Mouse (Mus musculus): ENCODE data around the gene BC048679. TPM values are rescaled to one million over a fixed set of nuclear protein-coding genes. Genes with fewer than 3 reads are reported as not detected.

BC048679 gene
- not detected in 2 replicates for total RNA-seq (2014; rRNA removed)
- not detected in 2 replicates for polyA plus RNA-seq (2015; fragmentation: Nextera tagmentation; extraction: Ambion mirVana)

DNA sequence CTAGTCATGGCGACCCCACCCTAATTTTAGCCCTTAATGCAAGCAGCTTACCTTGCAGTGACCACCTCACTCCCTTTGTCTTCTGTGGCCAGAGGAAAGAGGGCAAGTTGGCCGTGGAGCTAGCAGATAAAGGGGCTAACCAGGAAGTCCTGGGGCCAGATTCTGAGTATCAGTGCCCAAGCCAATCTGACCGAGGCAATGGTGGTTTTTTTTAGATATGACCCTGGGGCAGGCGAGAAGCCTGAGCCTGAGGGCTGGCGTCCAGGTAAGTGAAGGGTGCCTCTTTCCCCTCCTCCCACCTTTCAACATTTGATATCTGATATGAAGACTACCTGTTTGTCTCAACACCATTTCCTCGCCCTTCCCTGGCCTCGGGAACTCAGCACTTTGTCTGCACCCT, at the start of gene BC048679:
TSS of gene BC048679 (minus strand) at position 101 of the 400 bp plus-strand sequence.
- peaks cover 3% of the 10 kb centered on the region; the same call in 1 of the 2 replicates for H3K4me1 ChIP-seq (ENCODE audit: insufficient read depth, low read length)
- no peaks in the 10 kb centered on the region for H3K36me3 ChIP-seq (ENCODE audit: insufficient read depth, low read length)
- H3K27me3 ChIP-seq (ENCODE audit: insufficient read depth, low read length), result no peaks in the 10 kb centered on the region
- H3K9me3 ChIP-seq (ENCODE audit: low read length), result no peaks in the 10 kb centered on the region
- 74% methylated on average over 7 of the region's 7 CpGs for WGBS
- DNase-seq (ENCODE audit: low spot score) (no peak), ATAC-seq (ENCODE audit: low FRiP score) (no peak)
- H3K9ac ChIP-seq (replicated peaks; ENCODE audit: low read length, poor library complexity, severe bottlenecking), result no peak within 1 kb of the TSS
- no peak within 1 kb of the TSS for H3K27ac ChIP-seq (ENCODE audit: low read depth, low read length)
- no peak within 1 kb of the TSS for H3K4me2 ChIP-seq (ENCODE audit: low read depth, low read length, poor library complexity, severe bottlenecking)
- no peak for TF ChIP-seq CTCF (IDR thresholded peaks at IDR 0.05)
- no peak within 1 kb of the TSS for H3K4me3 ChIP-seq (ENCODE audit: low read depth, low read length)

DNA sequence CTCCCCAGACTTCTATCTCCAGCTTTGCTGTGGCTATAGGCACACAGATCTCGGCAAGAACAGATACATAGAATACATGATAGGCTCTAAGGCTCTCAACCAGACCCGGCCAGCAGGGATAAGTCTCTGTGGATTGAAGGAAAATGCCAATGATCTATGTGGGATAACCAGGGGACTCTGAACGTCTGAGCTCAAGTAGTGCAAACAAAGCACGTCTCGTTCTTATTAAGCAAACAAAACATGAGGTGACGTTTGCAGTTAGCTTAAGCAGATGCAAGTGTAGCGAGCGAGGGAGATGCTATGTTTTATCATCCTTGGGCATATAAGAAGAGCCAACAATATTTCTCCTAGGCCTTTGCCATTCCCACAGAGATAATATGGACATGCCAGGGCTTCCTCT, 44.9 kb upstream of the BC048679 start:
- 82% methylated on average over 8 of the region's 8 CpGs for WGBS
- ATAC-seq (ENCODE audit: low FRiP score) (no peak), DNase-seq (ENCODE audit: low spot score) (no peak)
- Histone ChIP-seq H3K4me3 (ENCODE audit: low read depth, low read length) (no peak overlapping the region), H3K9ac (replicated peaks; ENCODE audit: low read length, poor library complexity, severe bottlenecking) (no peak overlapping the region), H3K4me2 (ENCODE audit: low read depth, low read length, poor library complexity, severe bottlenecking) (no peak overlapping the region), H3K9me3 (ENCODE audit: low read length) (no peaks in the 10 kb centered on the region), H3K27me3 (ENCODE audit: insufficient read depth, low read length) (no peaks in the 10 kb centered on the region), H3K27ac (ENCODE audit: low read depth, low read length) (no peak overlapping the region), H3K36me3 (ENCODE audit: insufficient read depth, low read length) (no peaks in the 10 kb centered on the region), H3K4me1 (ENCODE audit: insufficient read depth, low read length) (no peaks in the 10 kb centered on the region)
- no peak for TF ChIP-seq CTCF (IDR thresholded peaks at IDR 0.05)

- no peak overlapping the region for H3K4me2 ChIP-seq (ENCODE audit: low read depth, low read length, poor library complexity, severe bottlenecking)
- no peak for TF ChIP-seq CTCF (IDR thresholded peaks at IDR 0.05)
- H3K9me3 ChIP-seq (ENCODE audit: low read length), result no peaks in the 10 kb centered on the region
- WGBS, result 81% methylated on average over 7 of the region's 7 CpGs
- peak; percentile 42 for DNase-seq (ENCODE audit: low spot score)
- H3K27ac ChIP-seq (ENCODE audit: low read depth, low read length), result no peak overlapping the region
- H3K4me1 ChIP-seq (ENCODE audit: insufficient read depth, low read length), result no peaks in the 10 kb centered on the region
- no peak for ATAC-seq (ENCODE audit: low FRiP score)
- no peaks in the 10 kb centered on the region for H3K36me3 ChIP-seq (ENCODE audit: insufficient read depth, low read length)
- H3K27me3 ChIP-seq (ENCODE audit: insufficient read depth, low read length), result no peaks in the 10 kb centered on the region
- H3K9ac ChIP-seq (replicated peaks; ENCODE audit: low read length, poor library complexity, severe bottlenecking), result no peak overlapping the region
- H3K4me3 ChIP-seq (ENCODE audit: low read depth, low read length), result no peak overlapping the region
These were observed 43.9 kb upstream of the BC048679 start for GRCm38 (mm10) chr7:81541924-81542524.

- Histone ChIP-seq H3K36me3 (ENCODE audit: insufficient read depth, low read length) (no peaks in the 10 kb centered on the region), H3K9ac (replicated peaks; ENCODE audit: low read length, poor library complexity, severe bottlenecking) (no peak overlapping the region), H3K4me2 (ENCODE audit: low read depth, low read length, poor library complexity, severe bottlenecking) (no peak overlapping the region), H3K27me3 (ENCODE audit: insufficient read depth, low read length) (no peaks in the 10 kb centered on the region), H3K9me3 (ENCODE audit: low read length) (no peaks in the 10 kb centered on the region), H3K4me1 (ENCODE audit: insufficient read depth, low read length) (no peaks in the 10 kb centered on the region), H3K4me3 (ENCODE audit: low read depth, low read length) (no peak overlapping the region), H3K27ac (ENCODE audit: low read depth, low read length) (no peak overlapping the region)
- 52% methylated on average over 1 of the region's 1 CpGs for WGBS
- no peak for TF ChIP-seq CTCF (IDR thresholded peaks at IDR 0.05)
- DNase-seq (ENCODE audit: low spot score) (no peak), ATAC-seq (ENCODE audit: low FRiP score) (no peak)
These were observed 42.9 kb upstream of the BC048679 start for GRCm38 (mm10) chr7:81540999-81541398.

DNA sequence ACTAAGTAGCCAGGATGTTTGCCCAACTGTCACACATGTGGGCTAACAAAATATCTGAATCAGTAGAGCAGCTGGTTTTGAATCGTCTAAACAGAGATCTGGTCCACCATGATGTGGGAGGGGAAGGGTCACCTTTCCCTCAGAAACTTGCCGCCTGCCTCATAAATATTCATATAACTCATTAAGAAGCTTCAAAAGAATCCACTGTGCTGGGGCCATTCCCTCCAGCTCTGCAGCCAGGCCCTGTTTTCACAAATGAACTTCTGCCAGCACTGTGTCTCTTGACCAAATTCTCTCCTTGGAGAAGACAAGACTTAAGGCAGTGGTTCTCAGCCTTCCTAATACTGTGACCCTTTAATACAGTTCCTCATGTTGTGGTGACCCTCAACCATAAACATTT, 41.5 kb upstream of the BC048679 start:
- WGBS, result 7% methylated on average over 2 of the region's 2 CpGs
- TF ChIP-seq CTCF (IDR thresholded peaks at IDR 0.05), result no peak
- H3K27ac ChIP-seq (ENCODE audit: low read depth, low read length), result no peak overlapping the region

DNA sequence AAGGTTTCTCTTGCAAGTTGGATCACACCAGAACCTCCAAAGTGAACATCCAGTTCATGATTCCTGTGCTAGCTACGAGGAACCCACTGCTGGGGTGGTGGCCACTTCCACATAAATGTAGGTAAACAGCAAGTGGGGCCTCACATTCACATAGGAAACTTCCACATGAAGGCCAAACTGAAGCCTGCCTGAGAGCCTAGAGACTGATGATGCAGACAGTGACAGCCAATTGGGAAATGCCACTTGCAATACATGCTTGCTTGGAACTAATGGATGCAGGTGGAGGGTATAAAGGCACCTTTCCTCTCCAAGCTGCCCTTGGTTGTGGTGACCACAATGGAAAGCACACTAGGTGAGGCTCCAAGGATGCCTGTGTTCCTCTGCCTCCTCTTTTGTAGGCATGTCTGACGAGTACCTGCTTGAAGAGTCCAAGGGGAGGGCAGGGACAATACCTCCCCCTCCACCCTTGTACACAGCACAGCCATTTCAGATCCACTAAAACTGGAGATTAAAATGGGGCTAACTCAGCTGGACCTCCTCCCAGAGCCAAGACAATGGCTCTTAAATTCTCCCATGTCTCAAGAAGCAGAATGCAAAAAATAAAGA, 40.1 kb upstream of the BC048679 start:
- H3K27me3 ChIP-seq (ENCODE audit: insufficient read depth, low read length), result no peaks in the 10 kb centered on the region
- H3K4me3 ChIP-seq (ENCODE audit: low read depth, low read length), result no peak overlapping the region
- H3K27ac ChIP-seq (ENCODE audit: low read depth, low read length), result no peak overlapping the region
- WGBS, result 80% methylated on average over 2 of the region's 2 CpGs
- no peak overlapping the region for H3K4me2 ChIP-seq (ENCODE audit: low read depth, low read length, poor library complexity, severe bottlenecking)
- DNase-seq (ENCODE audit: low spot score) (peak; percentile 60), ATAC-seq (ENCODE audit: low FRiP score) (no peak)
- TF ChIP-seq CTCF (IDR thresholded peaks at IDR 0.05), result no peak
- peaks cover 13% of the 10 kb centered on the region; the same call in 1 of the 2 replicates for H3K36me3 ChIP-seq (ENCODE audit: insufficient read depth, low read length)
- H3K9me3 ChIP-seq (ENCODE audit: low read length), result no peaks in the 10 kb centered on the region
- H3K9ac ChIP-seq (replicated peaks; ENCODE audit: low read length, poor library complexity, severe bottlenecking), result no peak overlapping the region
- no peaks in the 10 kb centered on the region for H3K4me1 ChIP-seq (ENCODE audit: insufficient read depth, low read length)

More for the DNA sequence above, 41.5 kb upstream of the BC048679 start:
- Histone ChIP-seq H3K4me3 (ENCODE audit: low read depth, low read length) (no peak overlapping the region), H3K4me1 (ENCODE audit: insufficient read depth, low read length) (no peaks in the 10 kb centered on the region), H3K9me3 (ENCODE audit: low read length) (no peaks in the 10 kb centered on the region), H3K4me2 (ENCODE audit: low read depth, low read length, poor library complexity, severe bottlenecking) (no peak overlapping the region), H3K36me3 (ENCODE audit: insufficient read depth, low read length) (peaks cover 8% of the 10 kb centered on the region; the same call in 1 of the 2 replicates), H3K27me3 (ENCODE audit: insufficient read depth, low read length) (no peaks in the 10 kb centered on the region), H3K9ac (replicated peaks; ENCODE audit: low read length, poor library complexity, severe bottlenecking) (no peak overlapping the region)
- DNase-seq (ENCODE audit: low spot score) (no peak), ATAC-seq (ENCODE audit: low FRiP score) (no peak)
